33 mouse cellular contexts compared by ENCODE assay signal in genomic region chr11:40536236-40536765, GRCm38 (mm10).
A peak's percentile ranks its signal among the peaks of the same experiment; 100 is the strongest.
DNase-seq lines count a peak whose midpoint lies in the region; ATAC-seq and TF ChIP-seq lines count a peak whose summit lies in the region.
"Had no signal": no experiment of that assay in that cellular context is flagged by ENCODE, and none has a peak within 500 bp of the region (broad histone marks: within the 10 kb centered on the region; RNA-seq: fewer than 3 reads in every experiment).

No protein-coding gene starts in this region.

- H3K9me3 ChIP-seq in ES-Bruce4 (replicated peaks; ENCODE audit: control insufficient read depth, insufficient read depth, low read length, poor library complexity, severe bottlenecking) = no peaks in the 10 kb centered on the region
- H3K9me3 ChIP-seq in stomach, postnatal 0 days (ENCODE audit: control insufficient read depth, low read length) = no peaks in the 10 kb centered on the region
- H3K9me3 ChIP-seq: embryonic facial prominence, embryonic 13.5 days; forebrain, embryonic 10.5 days; forebrain, embryonic 15.5 days; hindbrain, embryonic 10.5 days; hindbrain, embryonic 15.5 days; limb, embryonic 10.5 days; limb, embryonic 15.5 days; liver, embryonic 13.5 days; megakaryocyte, embryonic 14.5 days had no signal

- H3K4me2 ChIP-seq in stomach, postnatal 0 days (replicated peaks; ENCODE audit: low read depth) = no peak overlapping the region
- H3K4me2 ChIP-seq: embryonic facial prominence, embryonic 13.5 days; forebrain, embryonic 15.5 days; hindbrain, embryonic 15.5 days; limb, embryonic 15.5 days; liver, embryonic 13.5 days had no signal

- H3K27me3 ChIP-seq in ES-Bruce4 (ENCODE audit: control insufficient read depth, insufficient read depth, low read length, poor library complexity, severe bottlenecking) = no peaks in the 10 kb centered on the region
- H3K27me3 ChIP-seq in stomach, postnatal 0 days (ENCODE audit: control insufficient read depth, insufficient read depth, low read length) = no peaks in the 10 kb centered on the region
- H3K27me3 ChIP-seq: embryonic facial prominence, embryonic 13.5 days; forebrain, embryonic 15.5 days; hindbrain, embryonic 15.5 days; limb, embryonic 15.5 days; liver, embryonic 13.5 days; megakaryocyte, embryonic 14.5 days had no signal

- H3K36me3 ChIP-seq in ES-Bruce4 (ENCODE audit: control insufficient read depth, insufficient read depth, low read length, poor library complexity, severe bottlenecking) = no peaks in the 10 kb centered on the region
- no peaks in the 10 kb centered on the region for H3K36me3 ChIP-seq in stomach, postnatal 0 days (ENCODE audit: control insufficient read depth, insufficient read depth, low read length)
- H3K36me3 ChIP-seq: embryonic facial prominence, embryonic 13.5 days; forebrain, embryonic 10.5 days; forebrain, embryonic 15.5 days; hindbrain, embryonic 10.5 days; hindbrain, embryonic 15.5 days; limb, embryonic 10.5 days; limb, embryonic 15.5 days; liver, embryonic 13.5 days had no signal

- 0 out of 2 replicates have a peak overlapping the region, but pooled peaks have one; percentile 39 for H3K27ac ChIP-seq in layer of hippocampus, adult 2 months
- H3K27ac ChIP-seq in ES-Bruce4 (ENCODE audit: insufficient read depth, low read length) = no peak overlapping the region
- H3K27ac ChIP-seq in stomach, postnatal 0 days (replicated peaks) = no peak overlapping the region
- H3K27ac ChIP-seq: embryonic facial prominence, embryonic 13.5 days; forebrain, embryonic 10.5 days; forebrain, embryonic 15.5 days; hindbrain, embryonic 10.5 days; hindbrain, embryonic 15.5 days; limb, embryonic 10.5 days; limb, embryonic 15.5 days; liver, embryonic 13.5 days had no signal

- TF ChIP-seq CTCF in layer of hippocampus, adult 2 months (conservative IDR thresholded peaks at IDR 0.05) = peak; percentile 51
- TF ChIP-seq CTCF in ES-Bruce4 (IDR thresholded peaks at IDR 0.05; ENCODE audit: low read depth, low read length) = no peak
- 0 out of 2 replicates have a peak, but pooled peaks have one; percentile 9 for TF ChIP-seq CTCF in stomach, postnatal 0 days (IDR thresholded peaks at IDR 0.05; ENCODE audit: low read depth)

- no peak for DNase-seq in layer of hippocampus, adult 2 months (ENCODE audit: low spot score in 2 of 2)
- no peak for DNase-seq in layer of hippocampus, postnatal 25 days (ENCODE audit: extremely low spot score in 1 of 2, low spot score in 1 of 2)
- DNase-seq in NIH3T3 (ENCODE audit: low read depth) = peak; percentile 19
- no peak for DNase-seq in stomach, postnatal 0 days (ENCODE audit: low spot score)
- no peak for DNase-seq in ovary, postnatal 14 days (ENCODE audit: low spot score)
- DNase-seq in gastrocnemius, adult 18-20 months (ENCODE audit: low spot score) = no peak
- DNase-seq: adrenal gland, adult 2 months; adrenal gland, postnatal 36 days; B cell, adult 2 months; cerebellum, adult 2 months; cerebellum, postnatal 36 days; embryo, embryonic 11 days; gastrocnemius, postnatal 10 days; heart, postnatal 14 days; kidney, adult 9 months; liver, embryonic 13.5 days; lung, adult 18-20 months; lung, postnatal 4 days; midbrain, embryonic 14.5 days; retina, postnatal 1 day; right cerebral cortex, postnatal 14 days; thymus, adult 2 months; thymus, postnatal 36 days had no signal

- H3K4me1 ChIP-seq in ES-Bruce4 (ENCODE audit: control insufficient read depth, insufficient read depth, low read length) = no peaks in the 10 kb centered on the region
- no peaks in the 10 kb centered on the region for H3K4me1 ChIP-seq in stomach, postnatal 0 days (replicated peaks; ENCODE audit: control insufficient read depth, insufficient read depth)
- H3K4me1 ChIP-seq: embryonic facial prominence, embryonic 13.5 days; forebrain, embryonic 15.5 days; limb, embryonic 10.5 days; limb, embryonic 15.5 days; liver, embryonic 13.5 days; megakaryocyte, embryonic 14.5 days had no signal

- ATAC-seq in stomach, postnatal 0 days (ENCODE audit: low FRiP score, low TSS enrichment) = no peak
- ATAC-seq: forebrain, embryonic 15.5 days; lung, postnatal 0 days had no signal

- TF ChIP-seq EP300 in ES-Bruce4 (IDR thresholded peaks at IDR 0.05; ENCODE audit: insufficient read depth, low read depth, low read length) = no peak
- TF ChIP-seq EP300 in stomach, postnatal 0 days (optimal IDR thresholded peaks at IDR 0.05) = no peak

- TF ChIP-seq POLR2A in ES-Bruce4 (IDR thresholded peaks at IDR 0.05; ENCODE audit: insufficient read depth, low read length) = no peak

- no peak overlapping the region for H3K4me3 ChIP-seq in layer of hippocampus, adult 2 months
- H3K4me3 ChIP-seq in ES-Bruce4 (ENCODE audit: low read depth, low read length) = peak overlapping the region; percentile 27; the same call in 1 of the 2 replicates
- no peak overlapping the region for H3K4me3 ChIP-seq in stomach, postnatal 0 days (ENCODE audit: low read depth, low read length)
- H3K4me3 ChIP-seq: embryonic facial prominence, embryonic 13.5 days; forebrain, embryonic 10.5 days; forebrain, embryonic 15.5 days; hindbrain, embryonic 10.5 days; hindbrain, embryonic 15.5 days; limb, embryonic 10.5 days; limb, embryonic 15.5 days; liver, embryonic 13.5 days; megakaryocyte, embryonic 14.5 days had no signal

- no peak overlapping the region for H3K9ac ChIP-seq in ES-Bruce4 (ENCODE audit: low read depth, poor library complexity, severe bottlenecking)
- H3K9ac ChIP-seq in stomach, postnatal 0 days (ENCODE audit: low read length) = no peak overlapping the region
- H3K9ac ChIP-seq: embryonic facial prominence, embryonic 13.5 days; forebrain, embryonic 15.5 days; hindbrain, embryonic 15.5 days; limb, embryonic 15.5 days; liver, embryonic 13.5 days had no signal

- WGBS in stomach, postnatal 0 days = 73% methylated on average over 14 of the region's 14 CpGs
